Mouse (Mus musculus) bone marrow, adult 2 months (tissue): ENCODE measurements around the gene 4930402H24Rik. TPM values are rescaled to one million over a fixed set of nuclear protein-coding genes. Genes with fewer than 3 reads are reported as not detected.

Source experiments
- H3K27ac ChIP-seq: fragments of 200-500 bp; 2 replicates; pipeline ENCODE4 v1.5.1; 2012; ENCODE audit warnings: low read depth, mild to moderate bottlenecking, control low read depth, inconsistent platforms, low read length; ENCODE audit not compliant: control insufficient read depth, poor library complexity, insufficient read depth
- H3K4me1 ChIP-seq: fragments of 200-500 bp; 2 replicates; pipeline ENCODE4 v1.6.1; 2011; ENCODE audit warnings: low read length; ENCODE audit not compliant: control insufficient read depth, insufficient read depth
- H3K4me3 ChIP-seq: fragments of 200-500 bp; replicated peaks from 2 replicates; pipeline ENCODE3; 2011; ENCODE audit warnings: mild to moderate bottlenecking, low read depth, low read length, control low read depth; ENCODE audit not compliant: control insufficient read depth
- CTCF ChIP-seq: fragments of 200-500 bp; IDR thresholded peaks from 2 replicates; pipeline ENCODE4 v1.5.1; 2011; ENCODE audit warnings: low read length, control low read depth; ENCODE audit not compliant: control insufficient read depth, insufficient read depth
- POLR2A ChIP-seq: fragments of 200-500 bp; IDR thresholded peaks from 2 replicates; pipeline ENCODE4 v1.6.1; 2011; ENCODE audit warnings: low read depth, mild to moderate bottlenecking, control low read depth, low read length, borderline replicate concordance; ENCODE audit not compliant: control insufficient read depth
- WGBS: fragments of 180-500 bp; shearing (Covaris S2); methylation state at CpG from one replicate; pipeline ENCODE4 v1.1.7; 2018; 5-methylcytosine and 5-hydroxymethylcytosine counted together
- polyA plus RNA-seq: library from polyadenylated mRNA; stranded (reverse); fragments of >200 nt; gene quantifications from 2 replicates; pipeline ENCODE4 v1.2.4, GENCODE M21; 2011; ENCODE audit warnings: low replicate concordance; ENCODE audit not compliant: missing spikeins, insufficient read depth, insufficient read length

4930402H24Rik gene
- polyA plus RNA-seq, 1 experiment = 26.6 TPM

DNA sequence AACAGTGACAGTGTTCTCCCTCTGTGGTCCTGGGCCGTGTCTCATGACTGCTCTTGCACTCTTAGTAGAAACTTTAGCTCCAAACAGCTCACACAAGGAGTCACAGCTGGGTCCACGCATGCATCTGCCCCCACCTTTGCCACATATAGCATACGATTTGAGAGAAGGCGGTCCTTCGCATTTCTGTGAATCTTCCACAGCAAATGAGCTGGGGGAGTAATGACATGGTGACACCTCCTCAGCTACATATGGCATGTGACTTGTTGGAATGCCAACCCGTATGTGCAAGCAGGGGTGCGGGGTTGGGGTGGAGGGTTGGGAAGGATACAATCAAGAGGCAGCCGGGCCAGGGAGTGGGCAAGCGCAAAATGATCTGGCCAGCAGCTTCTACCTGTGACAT, 249.7 kb downstream of the 4930402H24Rik start:
- H3K4me1 ChIP-seq = no peaks in the 10 kb centered on the region

More for the DNA sequence above, 249.7 kb downstream of the 4930402H24Rik start:
- WGBS = 95% methylated on average over 9 of the region's 9 CpGs
- Histone ChIP-seq H3K4me3 (no peak overlapping the region), H3K27ac (no peak overlapping the region)
- no peak for TF ChIP-seq CTCF
- TF ChIP-seq POLR2A = no peak

Other genes starting within 250 kb of the 4930402H24Rik start
- gene Ddrgk1, start 241.7 kb downstream of the 4930402H24Rik start, polyA plus RNA-seq = 133 and 165 TPM in 2 replicates
- 34.3 and 42.3 TPM in 2 replicates for gene Itpa, start 238.8 kb downstream of the 4930402H24Rik start, polyA plus RNA-seq
- gene Slc4a11, start 208.9 kb downstream of the 4930402H24Rik start, polyA plus RNA-seq = 0.54 and 2.5 TPM in 2 replicates
- 4.4 and 6.2 TPM in 2 replicates for gene Atrn, start 89 bp upstream of the 4930402H24Rik start, polyA plus RNA-seq
- gene Gfra4, start 136.7 kb upstream of the 4930402H24Rik start, polyA plus RNA-seq = 2.7 and 5.5 TPM in 2 replicates
- gene Adam33, start 157.4 kb upstream of the 4930402H24Rik start, polyA plus RNA-seq = 34.9 and 47.9 TPM in 2 replicates
- 3.3 and 6.2 TPM in 2 replicates for gene Siglec1, start 180.4 kb upstream of the 4930402H24Rik start, polyA plus RNA-seq
- gene Hspa12b, start 220.9 kb upstream of the 4930402H24Rik start, polyA plus RNA-seq = 2.6 and 4.4 TPM in 2 replicates
- not detected in 2 replicates for gene Gm11037, start 227.1 kb upstream of the 4930402H24Rik start, polyA plus RNA-seq